Mouse (Mus musculus) midbrain, embryonic 10.5 days (tissue): ENCODE results near the gene Herc1. TPM values are rescaled to one million over a fixed set of nuclear protein-coding genes. Genes with fewer than 3 reads are reported as not detected.
"Not testable (repeated sequence)": the region's sequence is repeated elsewhere in the genome, so short reads cannot be mapped to it uniquely, and the experiment has no call there.

ENCODE experiments used
- DNase-seq: peaks from one replicate; pipeline ENCODE4 v3.0.0-alpha.2; 2017; ENCODE audit warnings: low spot score
- H3K27ac ChIP-seq: fragments of 300-500 bp; sonication (generic); replicated peaks from 2 replicates; pipeline ENCODE4 v1.5.1; 2016; ENCODE audit warnings: mild to moderate bottlenecking
- H3K27me3 ChIP-seq: fragments of 300-500 bp; sonication (generic); 2 replicates; pipeline ENCODE4 v1.6.1; 2016; ENCODE audit warnings: low read depth, mild to moderate bottlenecking; ENCODE audit not compliant: poor library complexity, severe bottlenecking
- H3K36me3 ChIP-seq: fragments of 300-500 bp; sonication (generic); 2 replicates; pipeline ENCODE4 v1.6.1; 2016; ENCODE audit warnings: mild to moderate bottlenecking, moderate library complexity
- H3K4me1 ChIP-seq: fragments of 300-500 bp; sonication (generic); 2 replicates; pipeline ENCODE4 v1.6.1; 2016
- H3K4me3 ChIP-seq: fragments of 300-500 bp; sonication (generic); 2 replicates; pipeline ENCODE4 v1.5.1; 2016; ENCODE audit warnings: mild to moderate bottlenecking, moderate library complexity
- H3K9me3 ChIP-seq: fragments of 300-500 bp; sonication (generic); replicated peaks from 2 replicates; pipeline ENCODE4 v1.6.1; 2016; ENCODE audit warnings: mild to moderate bottlenecking
- WGBS: fragments of 180-500 bp; shearing (Covaris S2); methylation state at CpG from one replicate; pipeline ENCODE4 v1.1.7; 2016; 5-methylcytosine and 5-hydroxymethylcytosine counted together
- polyA plus RNA-seq: library from polyadenylated mRNA; unstranded; fragments of >200 nt; fragmentation: Nextera tagmentation; extraction: Ambion mirVana; gene quantifications from 2 replicates; pipeline ENCODE4 v1.2.1, GENCODE M21; 2016

The Herc1 gene
- polyA plus RNA-seq, 1 experiment from 2014 or later, result 26.1 TPM

GRCm38 (mm10) chr9:66360143-66360690 is 10.0 kb downstream of the Herc1 start:
- 86% methylated on average over 14 of the region's 14 CpGs for WGBS
- Histone ChIP-seq H3K27ac (no peak overlapping the region), H3K4me3 (no peak overlapping the region), H3K4me1 (0 out of 2 replicates have a peak, but pooled peaks cover 3% of the 10 kb centered on the region), H3K9me3 (no peaks in the 10 kb centered on the region), H3K36me3 (no peaks in the 10 kb centered on the region), H3K27me3 (no peaks in the 10 kb centered on the region)
- no peak for DNase-seq

GRCm38 (mm10) chr9:66368890-66369433 is 18.7 kb downstream of the Herc1 start:
- Histone ChIP-seq H3K4me1 (peaks cover 16% of the 10 kb centered on the region), H3K9me3 (no peaks in the 10 kb centered on the region), H3K27ac (no peak overlapping the region), H3K27me3 (no peaks in the 10 kb centered on the region), H3K36me3 (peaks cover 24% of the 10 kb centered on the region), H3K4me3 (no peak overlapping the region)
- DNase-seq, result no peak
- WGBS, result 74% methylated on average over 4 of the region's 4 CpGs

- H3K4me3 ChIP-seq, result no peak overlapping the region
- H3K9me3 ChIP-seq, result no peaks in the 10 kb centered on the region
- 82% methylated on average over 3 of the region's 3 CpGs for WGBS
- peaks cover 27% of the 10 kb centered on the region for H3K36me3 ChIP-seq
- H3K27me3 ChIP-seq, result no peaks in the 10 kb centered on the region
- DNase-seq, result no peak
- H3K4me1 ChIP-seq, result peaks cover 16% of the 10 kb centered on the region
- H3K27ac ChIP-seq, result no peak overlapping the region
Measured at GRCm38 (mm10) chr9:66370334-66370733, 20.1 kb downstream of the Herc1 start.

GRCm38 (mm10) chr9:66370847-66371246 is 20.6 kb downstream of the Herc1 start:
- H3K36me3 ChIP-seq, result peaks cover 28% of the 10 kb centered on the region
- WGBS, result 91% methylated on average over 3 of the region's 3 CpGs
- no peak for DNase-seq
- H3K27me3 ChIP-seq, result no peaks in the 10 kb centered on the region
- H3K9me3 ChIP-seq, result no peaks in the 10 kb centered on the region
- peaks cover 16% of the 10 kb centered on the region for H3K4me1 ChIP-seq
- H3K27ac ChIP-seq, result no peak overlapping the region
- no peak overlapping the region for H3K4me3 ChIP-seq

- Histone ChIP-seq H3K27me3 (no peaks in the 10 kb centered on the region), H3K4me3 (no peak overlapping the region), H3K36me3 (peaks cover 49% of the 10 kb centered on the region), H3K4me1 (peaks cover 12% of the 10 kb centered on the region), H3K9me3 (no peaks in the 10 kb centered on the region), H3K27ac (no peak overlapping the region)
- WGBS, result 88% methylated on average over 3 of the region's 3 CpGs
- DNase-seq, result no peak
Measured at GRCm38 (mm10) chr9:66373432-66373831, 23.2 kb downstream of the Herc1 start.

GRCm38 (mm10) chr9:66374495-66375478 is 24.5 kb downstream of the Herc1 start:
- Histone ChIP-seq H3K36me3 (peaks cover 53% of the 10 kb centered on the region), H3K4me1 (peaks cover 12% of the 10 kb centered on the region), H3K9me3 (no peaks in the 10 kb centered on the region), H3K4me3 (no peak overlapping the region), H3K27me3 (no peaks in the 10 kb centered on the region), H3K27ac (no peak overlapping the region)
- DNase-seq, result no peak

- Histone ChIP-seq H3K4me1 (peaks cover 12% of the 10 kb centered on the region), H3K27ac (no peak overlapping the region), H3K9me3 (no peaks in the 10 kb centered on the region), H3K36me3 (peaks cover 41% of the 10 kb centered on the region), H3K4me3 (no peak overlapping the region), H3K27me3 (no peaks in the 10 kb centered on the region)
- no peak for DNase-seq
- WGBS, result 94% methylated on average over 3 of the region's 3 CpGs
Measured at GRCm38 (mm10) chr9:66383417-66383816, 33.2 kb downstream of the Herc1 start.

- H3K9me3 ChIP-seq, H3K27me3 ChIP-seq, DNase-seq, H3K4me1 ChIP-seq, H3K27ac ChIP-seq, H3K4me3 ChIP-seq: not testable (repeated sequence)
- 90% methylated on average over 2 of the region's 2 CpGs for WGBS
- peaks cover 76% of the 10 kb centered on the region for H3K36me3 ChIP-seq
Measured at GRCm38 (mm10) chr9:66390338-66390737, 40.1 kb downstream of the Herc1 start.

GRCm38 (mm10) chr9:66393304-66393703 is 43.1 kb downstream of the Herc1 start:
- no peak overlapping the region for H3K27ac ChIP-seq
- peaks cover 79% of the 10 kb centered on the region for H3K36me3 ChIP-seq
- 93% methylated on average over 5 of the region's 5 CpGs for whole genome bisulfite sequencing
- no peaks in the 10 kb centered on the region for H3K27me3 ChIP-seq
- no peak overlapping the region for H3K4me3 ChIP-seq
- no peaks in the 10 kb centered on the region for H3K9me3 ChIP-seq
- H3K4me1 ChIP-seq, result no peaks in the 10 kb centered on the region
- DNase-seq, result no peak

GRCm38 (mm10) chr9:66423492-66423891 is 73.2 kb downstream of the Herc1 start:
- H3K36me3 ChIP-seq, result peaks cover 15% of the 10 kb centered on the region
- H3K9me3 ChIP-seq, result no peaks in the 10 kb centered on the region
- H3K27ac ChIP-seq, result no peak overlapping the region
- no peaks in the 10 kb centered on the region for H3K4me1 ChIP-seq
- H3K27me3 ChIP-seq, result no peaks in the 10 kb centered on the region
- no peak for DNase-seq
- H3K4me3 ChIP-seq, result no peak overlapping the region

GRCm38 (mm10) chr9:66440007-66440406 is 89.8 kb downstream of the Herc1 start:
- 94% methylated on average over 8 of the region's 8 CpGs for WGBS
- no peak for DNase-seq
- Histone ChIP-seq H3K27me3 (no peaks in the 10 kb centered on the region), H3K4me1 (no peaks in the 10 kb centered on the region), H3K27ac (no peak overlapping the region), H3K9me3 (no peaks in the 10 kb centered on the region), H3K4me3 (no peak overlapping the region), H3K36me3 (peaks cover 81% of the 10 kb centered on the region)

- peaks cover 79% of the 10 kb centered on the region for H3K36me3 ChIP-seq
- WGBS, result 89% methylated on average over 5 of the region's 5 CpGs
- DNase-seq, result no peak
Measured at GRCm38 (mm10) chr9:66448253-66448652, 98.0 kb downstream of the Herc1 start.

GRCm38 (mm10) chr9:66465087-66465486 is 114.8 kb downstream of the Herc1 start:
- 63% methylated on average over 4 of the region's 4 CpGs for WGBS
- H3K36me3 ChIP-seq, result peaks cover 70% of the 10 kb centered on the region
- H3K27me3 ChIP-seq, result no peaks in the 10 kb centered on the region
- DNase-seq, result no peak
- no peaks in the 10 kb centered on the region for H3K9me3 ChIP-seq
- no peak overlapping the region for H3K4me3 ChIP-seq
- no peak overlapping the region for H3K27ac ChIP-seq
- no peaks in the 10 kb centered on the region for H3K4me1 ChIP-seq

More at GRCm38 (mm10) chr9:66448253-66448652, 98.0 kb downstream of the Herc1 start:
- H3K27ac ChIP-seq, result no peak overlapping the region
- H3K4me3 ChIP-seq, result no peak overlapping the region
- H3K27me3 ChIP-seq, result no peaks in the 10 kb centered on the region
- H3K4me1 ChIP-seq, result no peaks in the 10 kb centered on the region
- no peaks in the 10 kb centered on the region for H3K9me3 ChIP-seq
